Mouse (Mus musculus) heart, embryonic 12.5 days (tissue): Measurements from ENCODE around the gene Zfp36l2. TPM values are rescaled to one million over a fixed set of nuclear protein-coding genes. Genes with fewer than 3 reads are reported as not detected.
A peak's percentile ranks its signal among the peaks of the same experiment; 100 is the strongest.

Experiments used
- ATAC-seq: fragments of 200-750 bp; cut with Nextera tagmentation; 2 replicates; pipeline ENCODE4 v1.8.0; 2017; ENCODE audit warnings: moderate TSS enrichment, moderate library complexity; ENCODE audit not compliant: insufficient number of reproducible peaks, low FRiP score
- H3K27ac ChIP-seq: fragments of 300-500 bp; sonication (generic); 2 replicates; pipeline ENCODE4 v1.5.1; 2016; ENCODE audit warnings: mild to moderate bottlenecking, moderate library complexity; ENCODE audit not compliant: poor library complexity, severe bottlenecking
- H3K27me3 ChIP-seq: fragments of 300-500 bp; sonication (generic); replicated peaks from 2 replicates; pipeline ENCODE4 v1.6.1; 2016; ENCODE audit warnings: mild to moderate bottlenecking, moderate library complexity
- H3K36me3 ChIP-seq: fragments of 300-500 bp; sonication (generic); 2 replicates; pipeline ENCODE4 v1.6.1; 2016; ENCODE audit warnings: mild to moderate bottlenecking, moderate library complexity
- H3K4me1 ChIP-seq: fragments of 300-500 bp; sonication (generic); replicated peaks from 2 replicates; pipeline ENCODE4 v1.6.1; 2016; ENCODE audit warnings: mild to moderate bottlenecking
- H3K4me2 ChIP-seq: fragments of 300-500 bp; sonication (generic); 2 replicates; pipeline ENCODE4 v1.6.1; 2016; ENCODE audit warnings: mild to moderate bottlenecking, moderate library complexity
- H3K4me3 ChIP-seq: fragments of 300-500 bp; sonication (generic); 2 replicates; pipeline ENCODE4 v1.5.1; 2016; ENCODE audit warnings: mild to moderate bottlenecking
- H3K9ac ChIP-seq: fragments of 300-500 bp; sonication (generic); 2 replicates; pipeline ENCODE4 v1.6.1; 2016; ENCODE audit warnings: mild to moderate bottlenecking, moderate library complexity
- H3K9me3 ChIP-seq: fragments of 300-500 bp; sonication (generic); replicated peaks from 2 replicates; pipeline ENCODE4 v1.6.1; 2016; ENCODE audit warnings: mild to moderate bottlenecking, moderate library complexity
- WGBS: fragments of 180-500 bp; shearing (Covaris S2); methylation state at CpG from one replicate; pipeline ENCODE4 v1.1.7; 2016; 5-methylcytosine and 5-hydroxymethylcytosine counted together
- polyA plus RNA-seq: library from polyadenylated mRNA; unstranded; fragments of >200 nt; fragmentation: Nextera tagmentation; extraction: Ambion mirVana; gene quantifications from 2 replicates; pipeline ENCODE4 v1.2.1, GENCODE M21; 2016

The Zfp36l2 gene
- polyA plus RNA-seq, 1 experiment from 2014 or later: 10.3 TPM

GRCm38 (mm10) chr17:84137393-84138171, 50.2 kb downstream of the Zfp36l2 start:
- WGBS: 88% methylated on average over 11 of the region's 11 CpGs
- H3K27ac ChIP-seq: no peak overlapping the region
- no peak overlapping the region for H3K4me3 ChIP-seq
- H3K36me3 ChIP-seq: no peaks in the 10 kb centered on the region
- H3K4me1 ChIP-seq: peaks cover 46% of the 10 kb centered on the region
- no peak overlapping the region for H3K9ac ChIP-seq
- H3K4me2 ChIP-seq: no peak overlapping the region
- H3K27me3 ChIP-seq: peaks cover 5% of the 10 kb centered on the region
- ATAC-seq: no peak
- H3K9me3 ChIP-seq: no peaks in the 10 kb centered on the region

- H3K27me3 ChIP-seq: peaks cover 5% of the 10 kb centered on the region
- no peak overlapping the region for H3K27ac ChIP-seq
- ATAC-seq: no peak
- no peak overlapping the region for H3K9ac ChIP-seq
- no peaks in the 10 kb centered on the region for H3K9me3 ChIP-seq
- WGBS: 24% methylated on average over 10 of the region's 10 CpGs
- 0 out of 2 replicates have a peak overlapping the region, but pooled peaks have one; percentile 14 for H3K4me2 ChIP-seq
- H3K4me1 ChIP-seq: peaks cover 39% of the 10 kb centered on the region
- H3K36me3 ChIP-seq: no peaks in the 10 kb centered on the region
- no peak overlapping the region for H3K4me3 ChIP-seq
These were observed 50.9 kb downstream of the Zfp36l2 start for GRCm38 (mm10) chr17:84136669-84137392.

GRCm38 (mm10) chr17:84136217-84136616, 51.5 kb downstream of the Zfp36l2 start:
- ATAC-seq: no peak

GRCm38 (mm10) chr17:84135243-84135642, 52.5 kb downstream of the Zfp36l2 start:
- H3K36me3 ChIP-seq: no peaks in the 10 kb centered on the region
- no peak overlapping the region for H3K4me2 ChIP-seq
- peaks cover 23% of the 10 kb centered on the region for H3K4me1 ChIP-seq
- no peak overlapping the region for H3K27ac ChIP-seq
- H3K9ac ChIP-seq: no peak overlapping the region
- H3K27me3 ChIP-seq: peaks cover 5% of the 10 kb centered on the region; the same call in 1 of the 2 replicates
- ATAC-seq: no peak
- H3K4me3 ChIP-seq: no peak overlapping the region
- 81% methylated on average over 7 of the region's 7 CpGs for WGBS
- no peaks in the 10 kb centered on the region for H3K9me3 ChIP-seq

More at GRCm38 (mm10) chr17:84136217-84136616, 51.5 kb downstream of the Zfp36l2 start:
- H3K9ac ChIP-seq: no peak overlapping the region
- 80% methylated on average over 4 of the region's 4 CpGs for WGBS
- no peak overlapping the region for H3K4me2 ChIP-seq
- H3K9me3 ChIP-seq: no peaks in the 10 kb centered on the region
- no peaks in the 10 kb centered on the region for H3K36me3 ChIP-seq
- peaks cover 5% of the 10 kb centered on the region; the same call in 1 of the 2 replicates for H3K27me3 ChIP-seq
- peaks cover 33% of the 10 kb centered on the region for H3K4me1 ChIP-seq
- no peak overlapping the region for H3K4me3 ChIP-seq
- no peak overlapping the region for H3K27ac ChIP-seq
